Mouse (Mus musculus) forebrain, embryonic 15.5 days (tissue): Measurements from ENCODE around the gene Gm28048. TPM values are rescaled to one million over a fixed set of nuclear protein-coding genes. Genes with fewer than 3 reads are reported as not detected.

Experiments
- ATAC-seq: fragments of 200-750 bp; cut with Nextera tagmentation; replicated peaks from 2 replicates; pipeline ENCODE4 v1.8.0; 2017; ENCODE audit warnings: mild to moderate bottlenecking, moderate TSS enrichment, moderate library complexity
- H3K27ac ChIP-seq: fragments of 300-500 bp; sonication (generic); replicated peaks from 2 replicates; pipeline ENCODE4 v1.5.1; 2015; ENCODE audit warnings: mild to moderate bottlenecking, inconsistent platforms
- H3K27me3 ChIP-seq: fragments of 300-500 bp; sonication (generic); 2 replicates; pipeline ENCODE4 v1.6.1; 2015; ENCODE audit warnings: inconsistent platforms
- H3K36me3 ChIP-seq: fragments of 300-500 bp; sonication (generic); 2 replicates; pipeline ENCODE4 v1.6.1; 2015; ENCODE audit warnings: mild to moderate bottlenecking, inconsistent platforms
- H3K4me1 ChIP-seq: fragments of 300-500 bp; sonication (generic); 2 replicates; pipeline ENCODE4 v1.6.1; 2015; ENCODE audit warnings: inconsistent platforms
- H3K4me2 ChIP-seq: fragments of 300-500 bp; sonication (generic); replicated peaks from 2 replicates; pipeline ENCODE4 v1.6.1; 2015; ENCODE audit warnings: mild to moderate bottlenecking, inconsistent platforms
- H3K4me3 ChIP-seq: fragments of 300-500 bp; sonication (generic); 2 replicates; pipeline ENCODE4 v1.5.1; 2015; ENCODE audit warnings: mild to moderate bottlenecking, inconsistent platforms
- H3K9ac ChIP-seq: fragments of 300-500 bp; sonication (generic); replicated peaks from 2 replicates; pipeline ENCODE4 v1.6.1; 2015; ENCODE audit warnings: mild to moderate bottlenecking, inconsistent platforms
- H3K9me3 ChIP-seq: fragments of 300-500 bp; sonication (generic); 2 replicates; pipeline ENCODE4 v1.6.1; 2016; ENCODE audit warnings: inconsistent platforms
- WGBS: fragments of 180-500 bp; shearing (Covaris S2); methylation state at CpG from one replicate; pipeline ENCODE4 v1.1.7; 2015; ENCODE audit warnings: mixed read lengths; 5-methylcytosine and 5-hydroxymethylcytosine counted together
- polyA plus RNA-seq: library from polyadenylated mRNA; unstranded; fragments of >200 nt; fragmentation: Nextera tagmentation; extraction: Ambion mirVana; gene quantifications from 2 replicates; pipeline ENCODE4 v1.2.1, GENCODE M21; 2015

Gene Gm28048
- polyA plus RNA-seq, 1 experiment from 2014 or later = 3.4 TPM

GRCm38 (mm10) chr11:22936446-22937125, 45.3 kb downstream of the Gm28048 start:
- no peak overlapping the region for H3K9ac ChIP-seq
- no peak overlapping the region for H3K4me2 ChIP-seq
- no peaks in the 10 kb centered on the region for H3K27me3 ChIP-seq
- no peaks in the 10 kb centered on the region for H3K36me3 ChIP-seq
- no peak overlapping the region for H3K4me3 ChIP-seq
- no peaks in the 10 kb centered on the region for H3K9me3 ChIP-seq
- no peaks in the 10 kb centered on the region for H3K4me1 ChIP-seq
- H3K27ac ChIP-seq = no peak overlapping the region
- ATAC-seq = peak; percentile 66
- WGBS = 56% methylated on average over 5 of the region's 5 CpGs

GRCm38 (mm10) chr11:22932167-22932566, 49.7 kb downstream of the Gm28048 start:
- no peaks in the 10 kb centered on the region for H3K4me1 ChIP-seq
- no peaks in the 10 kb centered on the region for H3K36me3 ChIP-seq
- no peak overlapping the region for H3K4me2 ChIP-seq
- no peak overlapping the region for H3K9ac ChIP-seq
- H3K27me3 ChIP-seq = no peaks in the 10 kb centered on the region
- no peak overlapping the region for H3K4me3 ChIP-seq
- no peaks in the 10 kb centered on the region for H3K9me3 ChIP-seq
- ATAC-seq = no peak
- no peak overlapping the region for H3K27ac ChIP-seq

DNA sequence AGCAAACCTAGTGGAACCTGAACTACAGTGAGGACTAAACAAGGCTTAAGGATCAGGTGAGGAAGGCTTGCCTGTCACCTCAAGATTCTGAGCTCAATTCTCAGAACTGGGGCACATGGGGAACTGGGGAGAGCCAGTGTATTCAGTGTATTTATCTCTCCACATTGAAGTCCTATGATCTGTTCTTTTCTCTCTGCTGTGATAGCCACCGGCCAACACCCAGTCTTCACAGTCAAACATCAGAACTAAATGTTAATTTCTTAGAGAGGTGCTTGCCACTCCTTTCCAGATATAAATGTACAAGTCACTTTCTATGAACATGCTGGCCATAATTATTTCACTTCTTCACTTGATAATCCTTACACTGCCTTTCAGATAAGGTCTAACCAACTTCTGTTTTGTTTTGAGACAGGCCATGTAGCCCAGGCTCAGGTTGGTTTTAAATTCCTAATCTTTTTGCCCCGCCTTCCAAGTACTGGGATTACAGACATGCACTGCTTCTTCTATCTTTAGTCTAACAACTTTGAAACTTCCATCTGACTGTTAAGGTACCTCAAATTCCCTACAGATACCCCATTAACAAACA, 50.5 kb downstream of the Gm28048 start:
- Histone ChIP-seq H3K9ac (no peak overlapping the region), H3K9me3 (no peaks in the 10 kb centered on the region), H3K36me3 (no peaks in the 10 kb centered on the region), H3K4me1 (no peaks in the 10 kb centered on the region), H3K4me3 (no peak overlapping the region), H3K27ac (no peak overlapping the region), H3K4me2 (no peak overlapping the region), H3K27me3 (no peaks in the 10 kb centered on the region)
- 96% methylated on average over 2 of the region's 2 CpGs for WGBS
- no peak for ATAC-seq

- H3K27me3 ChIP-seq = no peaks in the 10 kb centered on the region
- WGBS = 82% methylated on average over 2 of the region's 2 CpGs
- no peak for ATAC-seq
Observed at GRCm38 (mm10) chr11:22930129-22930528, 51.8 kb downstream of the Gm28048 start.

DNA sequence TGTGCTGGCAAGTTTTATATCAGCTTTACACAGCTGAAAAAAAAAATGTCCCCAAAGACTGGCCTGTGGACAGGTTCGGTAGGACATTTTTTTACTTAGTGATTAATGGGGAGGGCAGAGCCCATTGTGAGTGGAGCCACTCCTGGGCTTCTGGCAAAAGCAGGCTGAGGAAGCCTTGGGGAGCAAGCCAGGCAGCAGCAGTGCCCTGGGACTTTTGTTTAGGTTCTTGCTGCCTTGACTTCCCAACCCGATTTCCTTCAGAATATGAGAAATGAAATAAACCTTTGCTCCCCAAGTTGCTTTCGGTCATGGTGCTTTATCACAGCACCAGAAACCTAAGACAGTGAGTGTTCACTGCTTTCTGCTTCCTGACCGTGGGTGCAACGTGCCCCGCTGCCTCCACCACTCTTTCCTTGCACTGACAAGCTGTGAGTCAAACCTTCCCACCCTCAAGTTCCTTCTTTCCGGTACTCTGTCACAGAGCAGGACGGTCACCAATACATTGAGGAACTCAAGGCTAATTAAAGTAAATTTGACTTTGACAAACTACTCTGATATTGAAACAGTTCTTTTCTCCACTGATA, 53.2 kb downstream of the Gm28048 start:
- H3K9me3 ChIP-seq = no peaks in the 10 kb centered on the region
- no peak overlapping the region for H3K4me2 ChIP-seq
- no peak overlapping the region for H3K4me3 ChIP-seq
- H3K4me1 ChIP-seq = 0 out of 2 replicates have a peak, but pooled peaks cover under 1% of the 10 kb centered on the region
- no peaks in the 10 kb centered on the region for H3K36me3 ChIP-seq
- H3K27me3 ChIP-seq = no peaks in the 10 kb centered on the region
- H3K27ac ChIP-seq = no peak overlapping the region
- no peak for ATAC-seq
- 90% methylated on average over 8 of the region's 8 CpGs for WGBS
- no peak overlapping the region for H3K9ac ChIP-seq

More at GRCm38 (mm10) chr11:22930129-22930528, 51.8 kb downstream of the Gm28048 start:
- Histone ChIP-seq H3K4me3 (no peak overlapping the region), H3K36me3 (no peaks in the 10 kb centered on the region), H3K27ac (no peak overlapping the region), H3K9me3 (no peaks in the 10 kb centered on the region), H3K9ac (no peak overlapping the region), H3K4me1 (no peaks in the 10 kb centered on the region), H3K4me2 (no peak overlapping the region)

- Histone ChIP-seq H3K27me3 (no peaks in the 10 kb centered on the region), H3K4me1 (0 out of 2 replicates have a peak, but pooled peaks cover 3% of the 10 kb centered on the region), H3K36me3 (no peaks in the 10 kb centered on the region), H3K9me3 (no peaks in the 10 kb centered on the region), H3K4me2 (no peak overlapping the region), H3K27ac (no peak overlapping the region), H3K4me3 (no peak overlapping the region), H3K9ac (no peak overlapping the region)
- 52% methylated on average over 2 of the region's 2 CpGs for WGBS
- ATAC-seq = no peak
Observed at GRCm38 (mm10) chr11:22923606-22924005, 58.3 kb downstream of the Gm28048 start.

GRCm38 (mm10) chr11:22922546-22922945, 59.3 kb downstream of the Gm28048 start:
- WGBS = 87% methylated on average over 2 of the region's 2 CpGs
- Histone ChIP-seq H3K4me1 (0 out of 2 replicates have a peak, but pooled peaks cover 3% of the 10 kb centered on the region), H3K27ac (no peak overlapping the region), H3K27me3 (no peaks in the 10 kb centered on the region), H3K4me2 (no peak overlapping the region), H3K9ac (no peak overlapping the region), H3K9me3 (no peaks in the 10 kb centered on the region), H3K4me3 (no peak overlapping the region), H3K36me3 (no peaks in the 10 kb centered on the region)
- no peak for ATAC-seq

DNA sequence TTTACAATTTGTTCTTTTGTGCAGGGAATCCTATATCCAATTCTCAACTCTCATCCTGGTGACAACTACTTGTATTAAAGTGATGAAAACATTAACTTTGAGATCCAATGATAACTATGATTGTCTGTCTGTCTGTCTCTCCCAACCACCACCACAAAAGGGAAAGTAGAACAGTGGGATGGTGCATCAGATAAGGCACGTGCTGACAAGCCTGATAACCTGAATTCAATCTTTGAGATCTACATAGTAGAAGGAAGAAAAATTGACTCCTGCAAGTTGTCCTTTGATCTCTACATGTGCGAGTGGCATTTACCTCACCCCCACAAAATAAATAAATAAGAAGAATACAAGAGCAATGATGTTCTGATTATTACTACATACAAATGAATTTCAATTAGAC, 62.6 kb downstream of the Gm28048 start:
- 0 out of 2 replicates have a peak, but pooled peaks cover 3% of the 10 kb centered on the region for H3K4me1 ChIP-seq
- 88% methylated on average over 2 of the region's 2 CpGs for WGBS
- no peak overlapping the region for H3K9ac ChIP-seq
- no peak for ATAC-seq
- H3K9me3 ChIP-seq = no peaks in the 10 kb centered on the region
- H3K27me3 ChIP-seq = no peaks in the 10 kb centered on the region
- H3K4me3 ChIP-seq = no peak overlapping the region
- no peaks in the 10 kb centered on the region for H3K36me3 ChIP-seq
- no peak overlapping the region for H3K4me2 ChIP-seq
- no peak overlapping the region for H3K27ac ChIP-seq

GRCm38 (mm10) chr11:22917786-22918185, 64.1 kb downstream of the Gm28048 start:
- 82% methylated on average over 7 of the region's 7 CpGs for WGBS
- H3K36me3 ChIP-seq = no peaks in the 10 kb centered on the region
- no peaks in the 10 kb centered on the region for H3K27me3 ChIP-seq
- no peaks in the 10 kb centered on the region for H3K9me3 ChIP-seq
- H3K4me3 ChIP-seq = no peak overlapping the region
- no peak overlapping the region for H3K27ac ChIP-seq
- H3K9ac ChIP-seq = no peak overlapping the region
- no peak overlapping the region for H3K4me2 ChIP-seq
- no peak for ATAC-seq
- no peaks in the 10 kb centered on the region for H3K4me1 ChIP-seq

DNA sequence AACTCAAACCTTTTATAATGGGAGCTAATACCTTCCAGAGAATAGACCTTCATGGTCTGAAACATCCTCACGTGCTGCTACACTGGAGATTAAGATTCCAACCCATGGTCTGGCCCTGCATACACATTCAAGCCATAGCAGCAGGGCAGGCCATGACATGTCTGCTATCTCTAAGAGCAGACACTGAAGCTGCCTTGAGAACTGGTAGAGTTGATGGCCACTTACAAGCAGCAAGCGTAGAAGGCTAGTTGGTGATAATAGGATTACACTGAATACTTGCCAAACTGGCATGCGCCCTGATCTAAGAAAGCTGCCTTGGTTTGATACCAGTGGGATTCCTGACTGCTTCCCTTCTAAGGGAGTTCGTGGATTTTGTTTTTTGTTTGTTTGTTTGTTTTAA, 68.1 kb downstream of the Gm28048 start:
- no peaks in the 10 kb centered on the region for H3K4me1 ChIP-seq
- H3K4me3 ChIP-seq = no peak overlapping the region
- 86% methylated on average over 4 of the region's 4 CpGs for WGBS
- no peaks in the 10 kb centered on the region for H3K27me3 ChIP-seq
- H3K4me2 ChIP-seq = no peak overlapping the region
- H3K27ac ChIP-seq = no peak overlapping the region
- no peak overlapping the region for H3K9ac ChIP-seq
- ATAC-seq = no peak
- H3K9me3 ChIP-seq = no peaks in the 10 kb centered on the region
- no peaks in the 10 kb centered on the region for H3K36me3 ChIP-seq

DNA sequence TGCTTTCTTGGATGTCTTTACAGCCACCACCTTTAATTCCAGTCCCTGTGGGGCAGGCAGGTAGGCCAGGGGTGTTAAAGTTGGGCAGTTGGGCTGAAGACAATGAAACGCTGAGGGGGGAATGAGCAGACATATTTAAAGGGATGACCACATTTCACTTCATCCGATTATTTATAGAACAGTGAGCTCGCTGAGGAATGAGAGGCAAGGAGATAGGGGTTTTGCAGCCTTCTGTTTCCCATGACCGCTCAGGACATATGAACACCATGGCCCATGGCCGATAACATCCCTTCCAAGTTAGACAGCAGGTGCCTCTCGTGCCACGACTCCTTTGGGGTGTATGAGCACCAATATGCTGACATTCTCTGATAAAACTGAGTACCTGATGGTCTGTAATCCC, 70.1 kb downstream of the Gm28048 start:
- Histone ChIP-seq H3K36me3 (no peaks in the 10 kb centered on the region), H3K4me3 (no peak overlapping the region), H3K4me1 (no peaks in the 10 kb centered on the region), H3K27ac (no peak overlapping the region), H3K9me3 (no peaks in the 10 kb centered on the region), H3K27me3 (no peaks in the 10 kb centered on the region), H3K4me2 (no peak overlapping the region), H3K9ac (no peak overlapping the region)
- no peak for ATAC-seq
- WGBS = 95% methylated on average over 7 of the region's 7 CpGs

- Histone ChIP-seq H3K4me1 (no peaks in the 10 kb centered on the region), H3K36me3 (no peaks in the 10 kb centered on the region), H3K27ac (no peak overlapping the region), H3K27me3 (no peaks in the 10 kb centered on the region), H3K4me2 (no peak overlapping the region), H3K9me3 (no peaks in the 10 kb centered on the region), H3K9ac (no peak overlapping the region), H3K4me3 (no peak overlapping the region)
- no peak for ATAC-seq
Observed at GRCm38 (mm10) chr11:22906453-22906865, 75.4 kb downstream of the Gm28048 start.
